Mouse (Mus musculus) left cerebral cortex, adult 2 months (tissue): Measurements from ENCODE around the gene Trpm8. TPM values are rescaled to one million over a fixed set of nuclear protein-coding genes. Genes with fewer than 3 reads are reported as not detected.

Experiments used
- DNase-seq, 2 experiments: peaks; one replicate each; pipeline ENCODE4 v3.0.0; 2021 to 2022; ENCODE audit warnings: low spot score in 2 of 2, mixed read lengths in 1 of 2; ENCODE audit errors: extremely low spot score in 1 of 2
- H3K27ac ChIP-seq: fragments of 200-600 bp; 2 replicates; pipeline ENCODE4 v1.8.1; 2022
- H3K4me3 ChIP-seq: fragments of 200-600 bp; 2 replicates; pipeline ENCODE4 v1.8.1; 2022
- CTCF ChIP-seq: fragments of 200-600 bp; IDR thresholded peaks from 2 replicates; pipeline ENCODE4 v1.8.1; 2022; ENCODE audit warnings: antibody characterized with exemption, mild to moderate bottlenecking, moderate library complexity
- intact Hi-C: fragments of 180-260 bp; cut with DNase I; formaldehyde crosslinking; loops from one replicate; pipeline ENCODE4 v1.15.1; 2025
- total RNA-seq, 2 experiments: library from RNA; stranded (reverse); gene quantifications; 2 replicates each; pipeline ENCODE4 v1.2.3; 2021

Gene Trpm8
- total RNA-seq, 2 experiments from 2014 or later: 0.23 to 0.26 TPM

- intact Hi-C loops: loop anchor here (5.0 kb wide), 1 partner anchor 774 kb away; no protein-coding TSS in a partner anchor
These were observed 145.5 kb downstream of the Trpm8 start for GRCm38 (mm10) chr1:88422846-88423395.

GRCm38 (mm10) chr1:88424602-88425252 lies 147.3 kb downstream of the Trpm8 start:
- peak; percentile 98 for TF ChIP-seq CTCF
- intact Hi-C loops: loop anchor here (1.0 to 5.0 kb wide), 3 partner anchors 281 to 773 kb away; no protein-coding TSS in a partner anchor
- Histone ChIP-seq H3K27ac (no peak overlapping the region), H3K4me3 (no peak overlapping the region)
- peak; percentile 70 to 86 for DNase-seq

More at GRCm38 (mm10) chr1:88422846-88423395, 145.5 kb downstream of the Trpm8 start:
- no peak for TF ChIP-seq CTCF
- no peak for DNase-seq
- no peak overlapping the region for H3K27ac ChIP-seq
- no peak overlapping the region for H3K4me3 ChIP-seq

- peak in 1 of 2 experiments; percentile 14 for DNase-seq
- no peak overlapping the region for H3K4me3 ChIP-seq
- intact Hi-C loops: no loop called here
- no peak for TF ChIP-seq CTCF
- no peak overlapping the region for H3K27ac ChIP-seq
These were observed 150.7 kb downstream of the Trpm8 start for GRCm38 (mm10) chr1:88427987-88428741.

DNA sequence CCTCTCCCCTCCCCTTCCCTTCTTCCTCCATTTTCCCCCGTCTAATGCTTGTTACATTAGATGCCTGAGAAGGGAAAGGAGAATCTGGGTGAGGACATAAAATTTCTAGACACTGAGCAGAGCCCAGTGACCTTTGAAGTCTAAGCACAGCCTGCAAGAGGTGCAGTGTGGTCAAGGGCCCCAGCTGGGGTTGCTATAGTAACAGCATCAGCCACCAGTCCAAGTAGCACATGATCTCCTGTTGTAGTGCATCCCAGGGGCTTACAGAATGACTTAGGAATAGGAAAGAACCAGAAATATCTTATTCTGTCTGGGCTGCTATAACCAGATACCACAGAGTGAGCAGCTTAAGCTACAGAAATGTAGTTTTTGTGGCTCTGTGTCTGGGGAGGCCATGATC lies 152.0 kb downstream of the Trpm8 start:
- Histone ChIP-seq H3K4me3 (no peak overlapping the region), H3K27ac (no peak overlapping the region)
- intact Hi-C loops: no loop called here
- no peak for TF ChIP-seq CTCF
- no peak for DNase-seq

DNA sequence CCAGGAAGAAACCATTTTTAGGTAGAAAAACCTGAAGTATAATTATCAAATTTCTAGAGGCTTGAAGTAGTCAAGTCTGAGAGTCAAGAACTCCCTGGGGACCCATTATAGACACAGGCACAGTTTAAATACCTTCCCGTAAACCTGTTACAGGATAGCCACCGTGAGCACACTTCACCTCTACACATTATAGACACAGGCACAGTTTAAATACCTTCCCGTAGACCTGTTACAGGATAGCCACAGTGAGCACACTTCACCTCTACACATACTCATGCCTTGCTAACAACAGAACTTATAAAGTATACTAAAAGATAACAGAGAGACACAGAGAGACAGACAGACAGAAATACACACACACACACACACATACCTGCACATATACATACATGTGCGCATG lies 153.8 kb downstream of the Trpm8 start:
- DNase-seq: no peak
- intact Hi-C loops: no loop called here
- H3K27ac ChIP-seq: no peak overlapping the region
- H3K4me3 ChIP-seq: no peak overlapping the region
- TF ChIP-seq CTCF: no peak

DNA sequence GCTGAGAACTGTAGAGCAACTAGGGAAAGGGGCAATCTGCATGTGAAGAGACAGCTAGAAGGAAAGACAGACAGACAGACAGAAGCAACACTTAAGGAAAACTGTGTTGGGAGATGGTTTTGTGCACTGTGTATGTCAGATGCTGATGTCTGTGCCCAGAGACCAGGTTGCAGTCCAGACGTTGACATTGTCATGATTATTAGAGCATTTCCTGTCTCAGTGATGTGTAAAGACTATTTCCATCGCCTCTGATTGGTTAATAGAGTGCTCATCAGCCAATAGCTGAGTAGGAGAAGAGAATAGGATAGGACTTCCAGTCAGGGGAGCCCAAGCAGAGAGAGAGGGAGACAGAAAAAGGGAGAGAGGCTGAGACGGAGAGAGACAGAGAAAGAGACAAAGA lies 155.1 kb downstream of the Trpm8 start:
- Histone ChIP-seq H3K4me3 (no peak overlapping the region), H3K27ac (no peak overlapping the region)
- no peak for DNase-seq
- TF ChIP-seq CTCF: no peak
- intact Hi-C loops: no loop called here

DNA sequence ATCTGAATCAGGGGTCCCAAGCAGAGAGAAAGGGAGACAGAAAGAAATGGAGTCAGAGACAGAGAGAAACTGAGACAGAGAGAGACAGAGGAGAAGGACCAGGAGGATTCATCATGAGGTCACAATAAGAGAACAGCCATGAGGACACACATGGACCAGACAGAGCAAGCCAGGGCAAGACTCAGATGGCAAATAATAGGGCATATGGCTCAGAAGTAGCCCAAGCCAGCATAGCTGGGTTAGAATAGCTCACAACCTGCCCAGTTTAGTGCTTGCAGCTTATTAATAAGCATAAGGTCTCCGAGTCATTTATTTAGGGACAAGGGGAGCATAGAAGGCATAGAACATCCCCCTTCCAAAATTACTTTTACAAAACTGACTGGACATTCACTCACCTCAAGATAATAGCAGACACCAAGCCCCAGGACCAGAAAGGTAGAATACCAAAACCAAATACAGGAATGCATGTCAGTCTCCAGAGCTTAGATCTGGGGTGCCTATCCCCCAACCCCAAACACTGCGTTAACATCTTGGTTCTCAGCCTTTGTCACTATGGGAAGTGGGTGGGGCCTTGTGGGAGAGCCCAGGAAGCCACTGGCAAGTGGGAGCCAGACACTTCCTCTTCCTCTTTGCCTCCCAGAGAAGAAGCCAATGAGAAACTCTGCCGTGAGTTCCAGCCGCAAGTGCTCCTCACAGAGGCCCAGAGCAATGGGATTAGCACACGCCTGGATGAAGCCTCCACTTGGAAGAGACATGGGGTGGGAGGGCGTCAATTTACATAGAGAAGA lies 155.8 kb downstream of the Trpm8 start:
- H3K27ac ChIP-seq: no peak overlapping the region
- intact Hi-C loops: no loop called here
- DNase-seq: no peak

GRCm38 (mm10) chr1:88434057-88434456 lies 156.6 kb downstream of the Trpm8 start:
- no peak overlapping the region for H3K4me3 ChIP-seq
- peak; percentile 7 for TF ChIP-seq CTCF
- DNase-seq: no peak
- intact Hi-C loops: no loop called here
- H3K27ac ChIP-seq: no peak overlapping the region

More for the DNA sequence above, 155.8 kb downstream of the Trpm8 start:
- TF ChIP-seq CTCF: no peak
- no peak overlapping the region for H3K4me3 ChIP-seq

DNA sequence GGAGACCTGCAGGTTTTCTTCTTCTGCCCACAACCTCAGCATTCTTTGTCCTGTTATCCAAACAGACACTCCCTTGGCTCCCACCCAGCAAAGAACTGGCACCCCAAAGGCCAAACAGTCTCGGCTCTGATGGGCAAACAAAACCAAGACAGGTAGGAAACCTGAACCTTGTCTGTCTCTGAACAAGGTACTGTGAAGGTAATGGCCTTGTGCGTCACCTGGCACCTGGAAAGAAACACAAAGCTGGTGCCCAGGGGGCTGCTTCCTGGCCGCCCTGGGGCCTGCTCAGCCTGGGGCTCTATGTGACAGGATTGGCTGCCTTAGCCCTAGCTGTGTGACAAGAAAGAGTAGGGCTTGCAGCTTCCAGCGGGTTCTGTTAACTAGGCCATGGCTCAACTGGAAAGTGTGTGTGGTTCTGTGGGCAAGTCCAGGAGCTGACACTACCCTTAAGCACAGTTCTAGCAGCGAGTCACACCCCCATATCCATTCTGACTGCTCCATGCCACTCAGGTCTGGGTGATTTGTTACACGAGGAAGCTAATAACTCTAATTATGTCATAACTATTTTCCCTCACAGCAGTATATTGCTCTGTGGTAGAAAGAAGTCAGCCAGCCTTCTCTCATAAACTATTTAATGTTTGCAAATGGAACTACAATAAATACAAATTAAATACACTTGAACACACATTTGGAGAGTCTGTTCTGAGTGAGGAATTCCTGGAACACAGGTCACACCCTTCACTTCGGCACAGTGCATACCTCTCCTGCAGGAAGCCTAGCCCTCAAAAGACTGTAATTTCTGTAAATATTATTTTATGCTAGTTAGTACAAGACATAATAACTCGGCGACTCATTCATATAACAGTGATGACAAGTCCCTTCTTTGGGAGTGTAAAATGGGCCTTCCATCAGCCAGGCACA lies 160.0 kb downstream of the Trpm8 start:
- no peak for DNase-seq
- TF ChIP-seq CTCF: no peak
- intact Hi-C loops: no loop called here
- Histone ChIP-seq H3K4me3 (no peak overlapping the region), H3K27ac (no peak overlapping the region)

Other genes starting within 250 kb of the Trpm8 start
- gene Ugt1a10, start 222.3 kb upstream of the Trpm8 start, total RNA-seq: not detected
- gene Ugt1a9, start 206.9 kb upstream of the Trpm8 start, total RNA-seq: not detected
- gene Ugt1a8, start 189.8 kb upstream of the Trpm8 start, total RNA-seq: not detected
- gene Ugt1a7c, start 182.6 kb upstream of the Trpm8 start, total RNA-seq: under 1 TPM; 0.54 to 0.82 TPM
- not detected for gene Ugt1a6b, start 174.4 kb upstream of the Trpm8 start, total RNA-seq
- 1 to 10 TPM; 1.5 to 2.3 TPM for gene Ugt1a6a, start 142.9 kb upstream of the Trpm8 start, total RNA-seq
- gene Ugt1a5, start 111.6 kb upstream of the Trpm8 start, total RNA-seq: under 1 TPM in 1 of 2 experiments, not detected in 1; 0.34 TPM
- not detected for gene Ugt1a2, start 77.1 kb upstream of the Trpm8 start, total RNA-seq
- 1 to 10 TPM; 1.8 to 1.9 TPM for gene Dnajb3, start 71.9 kb upstream of the Trpm8 start, total RNA-seq
- under 1 TPM in 1 of 2 experiments, not detected in 1; 0.32 TPM for gene Ugt1a1, start 65.7 kb upstream of the Trpm8 start, total RNA-seq
- under 1 TPM in 1 of 2 experiments, not detected in 1; 0.19 TPM for gene Mroh2a, start 50.7 kb upstream of the Trpm8 start, total RNA-seq
- 10 to 100 TPM; 45.8 to 47.2 TPM for gene Hjurp, start within 50 bp of the Trpm8 start, total RNA-seq
- not detected for gene Spp2, start 129.3 kb downstream of the Trpm8 start, total RNA-seq
- not detected for gene Glrp1, start 232.4 kb downstream of the Trpm8 start, total RNA-seq